Mouse (Mus musculus) left cerebral cortex, adult 9 months (tissue): ENCODE measurements at regions not wholly inside any gene's neighbourhood (a gene's known extent, or its start where the extent isn't known, plus 50 kb on each side); places are given as distances from the start of the nearest gene placed in this dataset.

Source experiments
- DNase-seq, 2 experiments: peaks; one replicate each; pipeline ENCODE4 v3.0.0; 2022; ENCODE audit warnings: low spot score in 2 of 2

- no peak for DNase-seq
Observed at GRCm38 (mm10) chrX:21293666-21294065, 118.2 kb upstream of the Gm21876 start.

GRCm38 (mm10) chrX:21295460-21295859, 120.0 kb upstream of the Gm21876 start:
- no peak for DNase-seq

GRCm38 (mm10) chrX:21297349-21297748, 121.9 kb upstream of the Gm21876 start:
- DNase-seq: no peak

- no peak for DNase-seq
Observed at GRCm38 (mm10) chrX:21334499-21335032, 149.8 kb upstream of the Agtr2 start.

- DNase-seq: no peak
Observed at GRCm38 (mm10) chrX:21344397-21344796, 139.9 kb upstream of the Agtr2 start.

DNA sequence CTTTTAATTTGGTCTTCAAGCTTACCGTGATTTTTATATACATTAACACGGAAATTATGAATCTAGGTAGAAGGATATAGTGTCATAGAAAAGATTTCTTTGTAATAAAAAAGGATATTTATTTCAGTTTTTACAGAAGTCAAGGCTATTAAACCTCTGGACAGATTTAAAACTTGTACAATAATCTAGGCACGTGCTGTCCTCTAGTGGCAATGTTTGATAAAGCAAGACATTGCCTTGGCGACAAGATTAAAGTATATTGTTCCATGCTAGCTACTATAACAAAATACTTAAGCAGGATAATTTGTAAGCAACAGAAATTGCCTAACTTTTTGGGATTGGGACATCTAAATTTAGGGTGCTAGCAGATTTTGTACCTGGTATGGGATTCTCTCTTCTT, 133.8 kb upstream of the Agtr2 start:
- peak in 1 of 2 experiments; percentile 16 for DNase-seq

- DNase-seq: no peak
Observed at GRCm38 (mm10) chrX:21352350-21352749, 132.0 kb upstream of the Agtr2 start.

GRCm38 (mm10) chrX:21360771-21361667, 123.3 kb upstream of the Agtr2 start:
- peak; percentile 13 to 42 for DNase-seq

GRCm38 (mm10) chrX:21385221-21385620, 99.1 kb upstream of the Agtr2 start:
- no peak for DNase-seq

DNA sequence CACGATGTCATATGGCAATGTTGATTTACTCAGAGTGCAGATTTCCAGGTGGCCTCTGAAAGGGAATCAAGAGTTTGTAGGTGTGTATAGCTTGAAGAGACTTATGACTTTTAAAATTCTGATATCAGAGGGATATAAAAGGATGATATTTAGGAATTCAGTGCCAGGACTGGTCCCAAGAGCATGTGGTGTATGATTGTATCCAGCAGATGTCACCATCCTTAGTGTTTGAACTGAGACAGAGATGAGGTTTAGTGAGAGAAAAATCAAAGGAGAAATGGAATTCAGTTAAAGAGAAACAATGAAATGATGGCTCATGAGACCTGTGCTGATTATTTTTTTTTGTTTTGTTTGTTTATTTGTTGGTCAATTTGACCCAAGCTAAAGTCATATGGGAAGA, 94.4 kb upstream of the Agtr2 start:
- DNase-seq: no peak

DNA sequence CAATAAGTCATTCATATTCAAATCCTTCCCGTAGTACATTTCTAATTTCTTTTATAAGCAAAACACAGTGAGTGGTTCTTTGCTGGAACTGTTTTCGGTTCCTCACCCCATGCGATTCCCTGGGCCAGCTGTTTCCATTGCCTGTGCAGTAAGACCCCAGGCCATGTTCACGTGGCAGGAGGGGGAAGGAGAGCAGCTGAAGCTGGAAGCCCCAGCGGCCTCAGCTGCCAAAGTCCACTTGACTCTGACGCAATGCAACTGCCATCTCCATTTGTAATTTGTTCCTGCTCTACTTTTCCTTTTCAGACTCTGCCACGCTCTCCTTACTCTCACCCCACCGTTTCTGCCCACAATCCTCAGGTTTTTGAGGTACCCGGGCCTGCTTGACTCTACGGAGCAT, 91.1 kb upstream of the Agtr2 start:
- no peak for DNase-seq

GRCm38 (mm10) chrX:21424797-21425196, 59.5 kb upstream of the Agtr2 start:
- no peak for DNase-seq

DNA sequence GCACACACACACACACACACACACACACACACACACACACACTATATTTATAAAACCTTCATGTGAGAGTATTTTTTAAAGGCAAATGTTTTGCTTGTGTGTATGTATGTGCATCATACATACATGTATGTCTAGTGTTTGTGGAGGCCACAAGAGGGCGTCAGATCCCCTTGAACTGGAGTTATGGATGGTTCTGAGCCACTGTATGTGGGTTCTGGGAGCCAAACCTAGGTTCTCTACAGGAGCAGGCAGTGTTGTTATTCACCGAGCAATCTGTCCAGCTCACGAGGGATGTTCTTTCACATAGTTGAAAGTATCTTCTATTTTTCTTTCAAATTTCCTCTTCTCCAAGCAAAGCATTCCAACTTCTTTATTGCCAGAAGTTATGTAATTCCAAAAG, 56.3 kb upstream of the Agtr2 start:
- DNase-seq: no peak

- no peak for DNase-seq
Observed at GRCm38 (mm10) chrX:21433501-21433900, 50.8 kb upstream of the Agtr2 start.
